In the genomic region with DNA sequence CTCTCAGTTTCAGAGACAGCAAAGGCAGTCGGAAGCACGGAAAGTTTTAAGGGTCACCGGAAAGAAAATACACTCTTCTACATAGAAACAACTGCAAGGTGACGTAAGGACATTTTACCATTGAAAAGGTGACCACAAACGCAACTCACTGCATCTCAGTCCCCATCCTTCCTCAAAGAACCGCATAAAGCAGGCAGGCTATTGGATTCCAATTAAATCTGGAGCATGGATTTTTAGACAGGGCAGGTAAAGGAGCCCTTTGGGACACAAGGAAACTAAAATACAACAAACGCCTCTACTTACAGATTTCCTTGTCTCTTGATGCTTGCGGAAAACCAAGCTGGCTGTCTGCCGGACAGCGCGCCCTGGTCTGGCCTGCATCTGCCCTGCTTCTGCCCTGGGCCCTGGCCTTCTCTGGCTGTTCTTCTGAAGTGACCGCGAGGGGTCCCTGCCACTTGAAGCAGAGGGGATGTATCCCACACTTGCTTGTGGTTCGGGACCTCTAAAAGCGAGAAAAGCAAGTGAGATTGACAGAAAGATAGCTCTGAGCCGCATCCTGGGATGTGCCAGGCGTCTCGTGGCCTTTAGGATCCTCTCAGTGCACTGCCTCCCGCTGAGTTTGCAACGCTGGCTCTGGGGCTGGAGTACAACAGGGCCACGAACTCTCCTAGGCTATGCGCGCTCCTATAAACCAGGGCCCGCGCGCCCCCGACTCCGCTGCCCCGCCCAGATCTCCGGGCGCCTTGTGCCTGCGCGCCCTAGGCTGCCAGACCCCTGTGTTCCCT, we compare ENCODE assay signal across 11 mouse cellular contexts.
DNase-seq lines count a peak whose midpoint lies in the region; ATAC-seq lines count a peak whose summit lies in the region.
"Had no signal": no experiment of that assay in that cellular context is flagged by ENCODE, and none has a peak within 500 bp of the region (broad histone marks: within the 10 kb centered on the region; RNA-seq: fewer than 3 reads in every experiment).

No protein-coding gene starts in this region.

- no peak overlapping the region for H3K27ac ChIP-seq in lung, embryonic 16.5 days (ENCODE audit: low read length)
- H3K27ac ChIP-seq in embryonic facial prominence, embryonic 14.5 days (replicated peaks; ENCODE audit: low read depth, low read length), result no peak overlapping the region
- no peak overlapping the region for H3K27ac ChIP-seq in limb, embryonic 12.5 days
- H3K27ac ChIP-seq: stomach, embryonic 15.5 days had no signal

- peaks cover 57% of the 10 kb centered on the region for H3K27me3 ChIP-seq in lung, embryonic 16.5 days (ENCODE audit: control insufficient read depth, insufficient read depth, low read depth, low read length)
- peaks cover 83% of the 10 kb centered on the region for H3K27me3 ChIP-seq in embryonic facial prominence, embryonic 14.5 days (replicated peaks; ENCODE audit: control insufficient read depth, insufficient read depth, low read length)
- H3K27me3 ChIP-seq in limb, embryonic 12.5 days, result peaks cover 71% of the 10 kb centered on the region

- no peak overlapping the region for H3K9ac ChIP-seq in lung, embryonic 16.5 days (ENCODE audit: low read length)
- H3K9ac ChIP-seq in embryonic facial prominence, embryonic 14.5 days (ENCODE audit: low read depth, low read length), result no peak overlapping the region; the same call in 1 of the 2 replicates
- H3K9ac ChIP-seq in limb, embryonic 12.5 days (replicated peaks), result no peak overlapping the region
- H3K9ac ChIP-seq: stomach, embryonic 15.5 days had no signal

- no peak for ATAC-seq in lung, embryonic 16.5 days (ENCODE audit: low read depth)
- no peak for ATAC-seq in embryonic facial prominence, embryonic 14.5 days (ENCODE audit: low read depth)
- no peak for ATAC-seq in limb, embryonic 12.5 days (ENCODE audit: insufficient number of reproducible peaks, insufficient read depth, low FRiP score, low TSS enrichment, low read depth)
- ATAC-seq in CD4-positive, CD25-positive, alpha-beta regulatory T cell, adult 4 months, result no peak
- ATAC-seq: Patski had no signal

- WGBS in lung, embryonic 16.5 days, result 13% methylated on average over 33 of the region's 33 CpGs
- WGBS in embryonic facial prominence, embryonic 14.5 days, result 7% methylated on average over 33 of the region's 33 CpGs
- WGBS in limb, embryonic 12.5 days, result 6% methylated on average over 33 of the region's 33 CpGs

- DNase-seq in lung, postnatal 14 days, result no peak
- no peak for DNase-seq in embryonic facial prominence, embryonic 14.5 days (ENCODE audit: low spot score)
- DNase-seq in retina, embryonic 14.5 days (ENCODE audit: low spot score), result peak; percentile 76
- DNase-seq in cerebellum, adult 9-11 months, result no peak
- DNase-seq in thymus, postnatal 4 days, result no peak
- DNase-seq: gastrocnemius, postnatal 36 days had no signal

- peak overlapping the region; percentile 7; the same call in 1 of the 2 replicates for H3K4me3 ChIP-seq in lung, embryonic 16.5 days (ENCODE audit: low read length)
- H3K4me3 ChIP-seq in embryonic facial prominence, embryonic 14.5 days (ENCODE audit: low read depth, low read length), result peak overlapping the region; percentile 23
- H3K4me3 ChIP-seq in limb, embryonic 12.5 days (replicated peaks), result peak overlapping the region; percentile 31
- H3K4me3 ChIP-seq: stomach, embryonic 15.5 days had no signal

- no peaks in the 10 kb centered on the region for H3K36me3 ChIP-seq in lung, embryonic 16.5 days (ENCODE audit: control insufficient read depth, insufficient read depth, low read length)
- no peaks in the 10 kb centered on the region for H3K36me3 ChIP-seq in embryonic facial prominence, embryonic 14.5 days (ENCODE audit: control insufficient read depth, insufficient read depth, low read length)
- H3K36me3 ChIP-seq in limb, embryonic 12.5 days, result no peaks in the 10 kb centered on the region
- H3K36me3 ChIP-seq: stomach, embryonic 15.5 days had no signal

- H3K4me1 ChIP-seq in lung, embryonic 16.5 days (replicated peaks; ENCODE audit: control insufficient read depth, insufficient read depth, low read length), result peaks cover 10% of the 10 kb centered on the region
- H3K4me1 ChIP-seq in embryonic facial prominence, embryonic 14.5 days (ENCODE audit: control insufficient read depth, insufficient read depth, low read length), result peaks cover 4% of the 10 kb centered on the region; the same call in 1 of the 2 replicates
- peaks cover 51% of the 10 kb centered on the region for H3K4me1 ChIP-seq in limb, embryonic 12.5 days (replicated peaks)

- peak overlapping the region; percentile 15; the same call in 1 of the 2 replicates for H3K4me2 ChIP-seq in lung, embryonic 16.5 days (ENCODE audit: low read depth, low read length)
- H3K4me2 ChIP-seq in embryonic facial prominence, embryonic 14.5 days (ENCODE audit: low read depth, low read length), result peak overlapping the region; percentile 38
- H3K4me2 ChIP-seq in limb, embryonic 12.5 days, result peak overlapping the region; percentile 52
- H3K4me2 ChIP-seq: stomach, embryonic 15.5 days had no signal

- no peaks in the 10 kb centered on the region for H3K9me3 ChIP-seq in lung, embryonic 16.5 days (ENCODE audit: control insufficient read depth, low read length)
- H3K9me3 ChIP-seq in embryonic facial prominence, embryonic 14.5 days (ENCODE audit: control insufficient read depth, low read length), result no peaks in the 10 kb centered on the region
- H3K9me3 ChIP-seq in limb, embryonic 12.5 days, result no peaks in the 10 kb centered on the region
- H3K9me3 ChIP-seq: stomach, embryonic 15.5 days had no signal
